Comparison of ENCODE assay signal across 11 mouse cellular contexts in the genomic region with DNA sequence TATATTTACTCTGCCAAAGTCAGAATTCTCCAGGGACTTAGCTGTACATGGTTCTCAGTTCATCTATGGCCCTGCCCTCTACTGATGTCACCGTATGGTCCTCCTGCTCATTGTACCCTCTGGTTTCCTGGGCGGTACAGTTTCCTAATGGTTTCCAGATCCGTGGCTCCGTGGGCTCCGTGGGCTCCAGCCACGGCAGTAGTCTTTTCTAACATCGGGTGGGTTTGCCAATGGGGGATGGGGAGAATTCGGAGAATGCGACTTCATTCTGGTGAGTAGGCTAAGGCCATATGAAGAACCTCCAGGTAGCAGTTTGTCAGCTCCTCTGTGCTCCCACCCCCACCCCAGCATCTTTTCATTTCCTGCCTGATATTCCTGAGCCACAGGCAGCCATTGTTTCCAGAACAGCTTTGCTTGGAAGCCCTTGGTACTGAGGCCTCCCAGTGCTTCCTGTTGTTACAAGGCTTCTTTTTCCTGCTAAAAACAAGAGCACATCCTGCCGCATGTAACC.
DNase-seq lines count a peak whose midpoint lies in the region; ATAC-seq lines count a peak whose summit lies in the region.
"Had no signal": no experiment of that assay in that cellular context is flagged by ENCODE, and none has a peak within 500 bp of the region (broad histone marks: within the 10 kb centered on the region; RNA-seq: fewer than 3 reads in every experiment).

No protein-coding gene starts in this region.

- no peaks in the 10 kb centered on the region for H3K27me3 ChIP-seq in kidney, embryonic 14.5 days (ENCODE audit: control insufficient read depth, insufficient read depth, low read length)

- no peaks in the 10 kb centered on the region for H3K36me3 ChIP-seq in kidney, embryonic 14.5 days (ENCODE audit: control insufficient read depth, insufficient read depth, low read length)

- WGBS in kidney, embryonic 14.5 days = 71% methylated on average over 10 of the region's 10 CpGs

- peak overlapping the region; percentile 37; the same call in 1 of the 2 replicates for H3K27ac ChIP-seq in kidney, embryonic 14.5 days (ENCODE audit: low read depth, low read length)

- H3K9ac ChIP-seq in kidney, embryonic 14.5 days (ENCODE audit: low read depth, low read length) = no peak overlapping the region

- no peak overlapping the region for H3K4me3 ChIP-seq in kidney, embryonic 14.5 days (ENCODE audit: low read length)
- H3K4me3 ChIP-seq: erythroblast, embryonic 14.5 days had no signal

- 0 out of 2 replicates have a peak, but pooled peaks have one; percentile 20 for ATAC-seq in kidney, embryonic 14.5 days (ENCODE audit: low FRiP score, low TSS enrichment)
- no peak for ATAC-seq in megakaryocyte-erythroid progenitor cell, adult 5-6 weeks (replicated peaks; ENCODE audit: low FRiP score, low TSS enrichment, poor library complexity, severe bottlenecking)

- DNase-seq in heart, adult 11 months = peak; percentile 98
- DNase-seq in heart, postnatal 25 days (ENCODE audit: low spot score) = no peak
- peak; percentile 61 to 81 for DNase-seq in heart, adult 9 months (ENCODE audit: low spot score in 2 of 2)
- DNase-seq in lung, postnatal 36 days = peak; percentile 70
- DNase-seq in ovary, postnatal 14 days (ENCODE audit: low spot score) = no peak
- no peak for DNase-seq in thymus, postnatal 25 days
- DNase-seq: adrenal gland, postnatal 10 days; B cell, adult 2 months had no signal

- H3K4me2 ChIP-seq in kidney, embryonic 14.5 days (replicated peaks; ENCODE audit: low read depth, low read length) = no peak overlapping the region

- intact Hi-C loops in heart, postnatal 25 days (cut with DNase I) = loop anchor here (2.0 kb wide), 1 partner anchor 15 kb away; no protein-coding TSS in a partner anchor

- H3K4me1 ChIP-seq in kidney, embryonic 14.5 days (ENCODE audit: control insufficient read depth, insufficient read depth, low read length) = peaks cover 27% of the 10 kb centered on the region

- H3K9me3 ChIP-seq in kidney, embryonic 14.5 days (ENCODE audit: control insufficient read depth, low read length) = no peaks in the 10 kb centered on the region

Comparison
In these comparisons a context has a peak if more than half of its experiments do, and no peak if none do; other contexts are left out.
1. DNase-seq: peak in heart, adult 11 months (single experiment), heart, adult 9 months (2 of 2) and lung, postnatal 36 days (single experiment); none in heart, postnatal 25 days (single experiment), ovary, postnatal 14 days (single experiment) and thymus, postnatal 25 days (single experiment).